Mouse (Mus musculus) myocyte (in vitro differentiated cells): ENCODE data around the gene Irf6.

ENCODE experiments used
- MAX ChIP-seq: IDR thresholded peaks from one replicate; pipeline ENCODE4 v1.6.1; 2011; ENCODE audit warnings: low read depth, mild to moderate bottlenecking, control low read depth
- MYOD1 ChIP-seq, 3 experiments: IDR thresholded peaks; one replicate each; pipeline ENCODE4 v1.6.1; 2011; ENCODE audit warnings: control low read depth in 2 of 3, low read depth in 2 of 3, mild to moderate bottlenecking in 2 of 3, moderate library complexity in 1 of 3; ENCODE audit not compliant: insufficient read length in 2 of 3, control insufficient read depth in 1 of 3

DNA sequence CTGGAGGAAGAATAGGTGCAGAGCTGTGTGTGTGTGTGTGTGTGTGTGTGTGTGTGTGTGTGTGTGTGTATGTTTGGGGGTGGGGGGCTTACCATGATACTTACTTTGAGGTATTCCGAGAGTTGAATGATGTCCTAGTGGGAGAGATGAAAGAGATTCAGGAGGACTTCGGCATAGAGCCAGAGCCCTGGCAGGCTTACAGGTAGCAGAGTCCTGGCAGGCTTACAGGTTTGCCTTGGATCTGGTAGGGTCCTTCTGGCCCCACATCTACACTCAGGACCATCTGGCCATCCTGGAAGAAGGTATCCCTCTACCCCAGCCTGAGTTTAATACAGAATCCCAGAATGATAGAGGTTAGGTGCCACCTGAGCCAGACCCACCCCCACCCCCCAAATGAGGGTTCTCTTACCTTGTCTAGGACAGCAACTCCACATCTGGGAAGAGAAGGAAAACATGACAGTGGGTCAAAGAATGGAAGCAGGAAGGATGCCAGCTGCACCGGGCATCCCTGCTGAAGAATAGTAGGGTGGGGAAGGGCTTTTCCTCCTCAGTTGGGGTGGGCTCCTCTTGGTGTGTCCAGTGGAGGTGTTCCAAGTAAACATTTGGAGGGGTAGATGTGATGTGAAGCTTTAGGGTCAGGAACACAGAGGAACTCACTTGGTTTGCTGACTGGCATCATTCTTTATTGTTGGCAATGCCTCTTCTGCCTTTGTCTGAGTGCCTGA is 41.7 kb downstream of the Irf6 start:
- TF ChIP-seq MAX (no peak), MYOD1 (IDR thresholded peaks at IDR 0.05; ENCODE audit: control insufficient read depth in 1 of 3, insufficient read length in 2 of 3, low read depth in 2 of 3) (no peak)
